Mouse (Mus musculus) kidney, embryonic 15.5 days (tissue): Measurements from ENCODE around the gene Col28a1. TPM values are rescaled to one million over a fixed set of nuclear protein-coding genes. Genes with fewer than 3 reads are reported as not detected.

ENCODE experiments used
- ATAC-seq: fragments of 200-750 bp; cut with Nextera tagmentation; replicated peaks from 2 replicates; pipeline ENCODE4 v1.8.0; 2017; ENCODE audit warnings: moderate TSS enrichment; ENCODE audit not compliant: low FRiP score
- H3K27ac ChIP-seq: fragments of 300-500 bp; sonication (generic); 2 replicates; pipeline ENCODE4 v1.5.1; 2015; ENCODE audit warnings: mild to moderate bottlenecking, inconsistent platforms
- H3K27me3 ChIP-seq: fragments of 300-500 bp; sonication (generic); 2 replicates; pipeline ENCODE4 v1.6.1; 2015; ENCODE audit warnings: inconsistent platforms
- H3K36me3 ChIP-seq: fragments of 300-500 bp; sonication (generic); 2 replicates; pipeline ENCODE4 v1.6.1; 2015; ENCODE audit warnings: inconsistent platforms
- H3K4me1 ChIP-seq: fragments of 300-500 bp; sonication (generic); 2 replicates; pipeline ENCODE4 v1.6.1; 2015; ENCODE audit warnings: inconsistent platforms
- H3K4me2 ChIP-seq: fragments of 300-500 bp; sonication (generic); 2 replicates; pipeline ENCODE4 v1.6.1; 2015; ENCODE audit warnings: moderate library complexity, mild to moderate bottlenecking, inconsistent platforms
- H3K4me3 ChIP-seq: fragments of 300-500 bp; sonication (generic); replicated peaks from 2 replicates; pipeline ENCODE4 v1.5.1; 2015; ENCODE audit warnings: mild to moderate bottlenecking, inconsistent platforms
- H3K9ac ChIP-seq: fragments of 300-500 bp; sonication (generic); 2 replicates; pipeline ENCODE4 v1.6.1; 2015; ENCODE audit warnings: mild to moderate bottlenecking, inconsistent platforms
- H3K9me3 ChIP-seq: fragments of 300-500 bp; sonication (generic); replicated peaks from 2 replicates; pipeline ENCODE4 v1.6.1; 2016; ENCODE audit warnings: inconsistent platforms
- WGBS: fragments of 180-500 bp; shearing (Covaris S2); methylation state at CpG from one replicate; pipeline ENCODE4 v1.1.7; 2015; ENCODE audit warnings: mixed read lengths; 5-methylcytosine and 5-hydroxymethylcytosine counted together
- polyA plus RNA-seq: library from polyadenylated mRNA; unstranded; fragments of >200 nt; fragmentation: Nextera tagmentation; extraction: Ambion mirVana; gene quantifications from 2 replicates; pipeline ENCODE4 v1.2.1, GENCODE M21; 2015

Gene Col28a1
- polyA plus RNA-seq, 1 experiment from 2014 or later, result 0.39 TPM

DNA sequence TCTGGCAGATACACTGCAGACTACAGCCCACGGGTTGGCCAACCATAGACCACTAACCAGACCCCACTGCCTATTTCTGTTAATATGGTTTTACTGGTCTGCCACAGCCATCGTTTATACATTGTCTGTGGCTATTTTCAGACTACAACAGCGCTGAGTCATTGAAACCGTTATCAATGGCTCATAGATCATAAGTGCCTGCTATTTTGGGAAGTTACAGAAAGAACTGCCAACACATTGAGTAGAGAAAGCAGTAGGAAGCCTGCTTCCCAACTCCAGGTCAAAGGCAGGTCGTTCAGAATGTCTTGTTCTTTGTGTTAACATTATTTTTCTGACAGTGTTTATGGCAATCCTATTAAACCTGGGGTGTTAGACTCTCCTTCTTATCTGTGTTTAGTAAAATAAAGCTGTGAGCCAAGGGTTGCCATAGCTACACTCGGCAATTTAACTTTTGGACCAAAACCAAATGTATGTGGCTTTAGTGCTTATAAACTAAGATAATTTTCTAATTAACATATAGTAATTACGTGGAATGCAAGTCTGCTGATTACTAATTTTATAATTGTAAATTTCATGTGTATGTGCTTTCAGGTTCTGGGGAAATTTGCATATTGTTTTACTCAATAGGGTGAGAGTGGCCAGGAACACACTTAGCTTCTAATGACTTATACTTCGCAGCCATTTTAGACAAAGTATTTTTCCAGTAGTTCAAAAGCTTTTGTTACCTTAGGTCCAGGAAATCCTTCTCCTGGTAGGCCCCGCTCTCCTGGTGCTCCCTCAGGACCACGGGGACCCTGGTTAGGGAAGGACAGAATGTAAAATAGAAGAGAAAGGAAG is 86.3 kb downstream of the Col28a1 start:
- H3K4me1 ChIP-seq, result no peaks in the 10 kb centered on the region
- no peak overlapping the region for H3K4me3 ChIP-seq
- H3K9me3 ChIP-seq, result no peaks in the 10 kb centered on the region
- no peak overlapping the region for H3K27ac ChIP-seq
- ATAC-seq, result no peak
- no peaks in the 10 kb centered on the region for H3K36me3 ChIP-seq
- no peak overlapping the region for H3K4me2 ChIP-seq
- H3K27me3 ChIP-seq, result no peaks in the 10 kb centered on the region
- 71% methylated on average over 10 of the region's 10 CpGs for WGBS
- no peak overlapping the region for H3K9ac ChIP-seq

DNA sequence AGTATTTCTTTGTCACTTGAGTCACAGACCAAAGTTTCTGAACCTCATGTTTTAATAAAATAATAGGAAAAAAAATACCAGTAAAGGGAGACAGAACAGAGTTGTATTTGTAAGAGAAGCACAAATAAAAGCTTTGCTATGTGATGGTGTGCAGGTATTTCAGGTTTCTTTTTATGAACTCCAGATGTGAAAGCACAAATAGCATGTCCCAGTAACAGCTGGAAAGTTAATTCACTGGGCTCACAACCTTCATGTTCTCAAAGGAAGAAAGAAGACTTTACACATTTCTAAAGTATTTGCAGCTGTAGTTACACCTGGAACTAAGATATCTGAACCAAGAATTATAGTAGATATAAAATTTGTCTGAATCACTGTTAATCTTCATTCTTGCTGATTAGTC is 91.2 kb downstream of the Col28a1 start:
- Histone ChIP-seq H3K9ac (no peak overlapping the region), H3K4me1 (no peaks in the 10 kb centered on the region), H3K27me3 (no peaks in the 10 kb centered on the region), H3K9me3 (no peaks in the 10 kb centered on the region), H3K36me3 (no peaks in the 10 kb centered on the region), H3K27ac (no peak overlapping the region), H3K4me2 (no peak overlapping the region), H3K4me3 (no peak overlapping the region)
- ATAC-seq, result no peak

GRCm38 (mm10) chr6:8095856-8096255 is 96.6 kb downstream of the Col28a1 start:
- Histone ChIP-seq H3K36me3 (no peaks in the 10 kb centered on the region), H3K4me2 (no peak overlapping the region), H3K27me3 (no peaks in the 10 kb centered on the region), H3K9ac (no peak overlapping the region), H3K9me3 (no peaks in the 10 kb centered on the region), H3K4me1 (0 out of 2 replicates have a peak, but pooled peaks cover 4% of the 10 kb centered on the region), H3K4me3 (no peak overlapping the region), H3K27ac (no peak overlapping the region)
- no peak for ATAC-seq
- WGBS, result 28% methylated on average over 3 of the region's 3 CpGs

- H3K4me1 ChIP-seq, result 0 out of 2 replicates have a peak, but pooled peaks cover 4% of the 10 kb centered on the region
- no peaks in the 10 kb centered on the region for H3K36me3 ChIP-seq
- H3K27ac ChIP-seq, result no peak overlapping the region
- WGBS, result 52% methylated on average over 8 of the region's 8 CpGs
- ATAC-seq, result no peak
- no peaks in the 10 kb centered on the region for H3K27me3 ChIP-seq
- no peak overlapping the region for H3K4me3 ChIP-seq
- H3K4me2 ChIP-seq, result no peak overlapping the region
- H3K9me3 ChIP-seq, result no peaks in the 10 kb centered on the region
- H3K9ac ChIP-seq, result no peak overlapping the region
These were observed 98.1 kb downstream of the Col28a1 start for GRCm38 (mm10) chr6:8094160-8094953.

- 0 out of 2 replicates have a peak, but pooled peaks cover 4% of the 10 kb centered on the region for H3K4me1 ChIP-seq
- no peaks in the 10 kb centered on the region for H3K27me3 ChIP-seq
- 85% methylated on average over 7 of the region's 7 CpGs for WGBS
- ATAC-seq, result no peak
- no peak overlapping the region for H3K9ac ChIP-seq
- H3K27ac ChIP-seq, result no peak overlapping the region
- H3K4me2 ChIP-seq, result no peak overlapping the region
- H3K9me3 ChIP-seq, result no peaks in the 10 kb centered on the region
- H3K36me3 ChIP-seq, result no peaks in the 10 kb centered on the region
- H3K4me3 ChIP-seq, result no peak overlapping the region
These were observed 98.9 kb downstream of the Col28a1 start for GRCm38 (mm10) chr6:8093556-8093955.

GRCm38 (mm10) chr6:8086847-8087246 is 105.6 kb downstream of the Col28a1 start:
- H3K4me3 ChIP-seq, result no peak overlapping the region
- H3K9me3 ChIP-seq, result no peaks in the 10 kb centered on the region
- no peaks in the 10 kb centered on the region for H3K36me3 ChIP-seq
- WGBS, result 55% methylated on average over 3 of the region's 3 CpGs
- H3K27ac ChIP-seq, result no peak overlapping the region
- H3K4me2 ChIP-seq, result no peak overlapping the region
- ATAC-seq, result no peak
- 0 out of 2 replicates have a peak, but pooled peaks cover 2% of the 10 kb centered on the region for H3K4me1 ChIP-seq
- no peaks in the 10 kb centered on the region; the same call in 1 of the 2 replicates for H3K27me3 ChIP-seq
- no peak overlapping the region for H3K9ac ChIP-seq

DNA sequence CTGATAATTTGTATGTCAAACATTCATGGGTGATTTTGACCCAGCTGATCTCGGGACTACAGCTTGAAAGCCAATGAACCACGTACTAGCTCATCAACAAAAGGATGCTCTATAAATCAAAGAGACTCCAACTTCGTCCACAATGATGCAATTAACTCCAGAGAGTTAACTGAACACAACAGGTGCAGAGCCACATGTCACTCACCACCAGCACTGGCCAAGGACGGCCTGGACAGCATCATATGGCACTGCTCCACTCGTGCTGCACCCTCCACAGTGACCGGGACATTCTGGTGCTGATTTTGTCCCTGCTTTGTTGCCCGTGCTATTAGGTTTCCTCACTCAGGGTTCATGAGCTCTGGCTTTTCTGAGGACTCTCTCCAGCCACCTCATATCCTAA is 107.6 kb downstream of the Col28a1 start:
- no peak overlapping the region for H3K4me3 ChIP-seq
- no peaks in the 10 kb centered on the region; the same call in 1 of the 2 replicates for H3K27me3 ChIP-seq
- H3K4me2 ChIP-seq, result no peak overlapping the region
- H3K9ac ChIP-seq, result no peak overlapping the region
- H3K36me3 ChIP-seq, result no peaks in the 10 kb centered on the region
- ATAC-seq, result no peak
- no peak overlapping the region for H3K27ac ChIP-seq
- no peaks in the 10 kb centered on the region for H3K9me3 ChIP-seq
- WGBS, result 59% methylated on average over 7 of the region's 7 CpGs
- 0 out of 2 replicates have a peak, but pooled peaks cover 2% of the 10 kb centered on the region for H3K4me1 ChIP-seq

- H3K4me3 ChIP-seq, result no peak overlapping the region
- ATAC-seq, result no peak
- 86% methylated on average over 2 of the region's 2 CpGs for WGBS
These were observed 109.2 kb downstream of the Col28a1 start for GRCm38 (mm10) chr6:8083196-8083595.

DNA sequence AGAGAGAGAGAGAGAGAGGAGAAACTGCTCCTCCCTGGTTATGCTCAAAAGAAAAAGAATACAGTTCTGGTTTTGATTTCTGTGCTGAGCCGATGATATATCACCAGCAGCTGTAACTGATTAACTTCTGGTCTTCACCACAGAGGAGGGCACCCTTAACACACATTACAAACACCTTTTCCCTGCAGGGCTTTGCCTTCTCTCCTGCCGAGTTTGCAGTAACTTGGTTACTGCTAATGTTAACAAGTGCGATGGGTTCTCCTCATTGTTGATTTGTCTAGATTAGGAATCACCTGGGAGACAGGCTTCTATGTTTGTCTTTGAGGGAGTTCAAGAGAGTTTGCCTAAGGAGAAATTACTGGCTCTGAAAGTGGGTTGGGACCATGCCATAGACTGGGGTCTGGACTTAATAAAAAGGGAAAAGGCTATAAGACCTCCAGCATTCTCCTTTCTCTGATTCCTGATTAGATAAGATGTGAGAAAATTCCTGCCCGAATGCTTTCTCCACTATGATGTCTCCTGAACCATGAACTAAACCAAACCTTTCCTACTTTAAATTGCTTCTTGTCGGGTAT is 114.8 kb downstream of the Col28a1 start:
- Histone ChIP-seq H3K9me3 (no peaks in the 10 kb centered on the region), H3K27me3 (no peaks in the 10 kb centered on the region), H3K36me3 (no peaks in the 10 kb centered on the region), H3K4me1 (no peaks in the 10 kb centered on the region), H3K4me2 (no peak overlapping the region), H3K27ac (no peak overlapping the region), H3K4me3 (no peak overlapping the region), H3K9ac (no peak overlapping the region)
- WGBS, result 52% methylated on average over 5 of the region's 5 CpGs
- ATAC-seq, result no peak

More at GRCm38 (mm10) chr6:8083196-8083595, 109.2 kb downstream of the Col28a1 start:
- H3K27ac ChIP-seq, result no peak overlapping the region
- no peaks in the 10 kb centered on the region for H3K36me3 ChIP-seq
- no peak overlapping the region for H3K4me2 ChIP-seq
- H3K4me1 ChIP-seq, result 0 out of 2 replicates have a peak, but pooled peaks cover 2% of the 10 kb centered on the region
- H3K9ac ChIP-seq, result no peak overlapping the region
- H3K9me3 ChIP-seq, result no peaks in the 10 kb centered on the region
- no peaks in the 10 kb centered on the region; the same call in 1 of the 2 replicates for H3K27me3 ChIP-seq

DNA sequence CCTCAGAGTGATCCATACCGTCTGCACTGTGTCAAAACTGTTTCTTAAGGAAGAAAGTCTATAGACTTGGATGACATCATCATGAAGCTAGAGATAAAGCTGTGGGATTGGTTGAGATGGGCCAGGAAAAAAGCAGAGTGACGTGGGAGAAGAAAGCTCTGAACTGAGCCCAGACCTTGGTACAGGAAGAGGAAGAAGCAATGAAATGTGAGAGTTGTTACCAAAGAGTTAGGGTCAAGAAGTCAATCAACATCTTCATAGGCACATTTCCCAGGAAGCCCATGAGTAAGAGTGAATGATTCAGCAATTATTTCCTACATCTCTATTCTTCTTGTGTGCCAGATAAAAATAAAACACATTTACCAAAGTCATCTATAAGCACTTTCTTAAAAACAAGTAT is 117.5 kb downstream of the Col28a1 start:
- 64% methylated on average over 2 of the region's 2 CpGs for WGBS
- no peak for ATAC-seq

GRCm38 (mm10) chr6:8068979-8069378 is 123.4 kb downstream of the Col28a1 start:
- no peak for ATAC-seq
- Histone ChIP-seq H3K4me1 (no peaks in the 10 kb centered on the region), H3K4me3 (no peak overlapping the region), H3K9me3 (no peaks in the 10 kb centered on the region), H3K27me3 (no peaks in the 10 kb centered on the region), H3K9ac (no peak overlapping the region), H3K4me2 (no peak overlapping the region), H3K36me3 (no peaks in the 10 kb centered on the region), H3K27ac (no peak overlapping the region)
- WGBS, result 92% methylated on average over 5 of the region's 5 CpGs

More for the DNA sequence above, 117.5 kb downstream of the Col28a1 start:
- Histone ChIP-seq H3K36me3 (no peaks in the 10 kb centered on the region), H3K27ac (no peak overlapping the region), H3K9me3 (no peaks in the 10 kb centered on the region), H3K4me1 (no peaks in the 10 kb centered on the region), H3K9ac (no peak overlapping the region), H3K4me3 (no peak overlapping the region), H3K4me2 (no peak overlapping the region), H3K27me3 (no peaks in the 10 kb centered on the region)

- WGBS, result 70% methylated on average over 2 of the region's 2 CpGs
- Histone ChIP-seq H3K4me2 (no peak overlapping the region), H3K4me1 (no peaks in the 10 kb centered on the region), H3K36me3 (no peaks in the 10 kb centered on the region), H3K27ac (no peak overlapping the region), H3K9ac (no peak overlapping the region), H3K27me3 (no peaks in the 10 kb centered on the region), H3K9me3 (no peaks in the 10 kb centered on the region), H3K4me3 (no peak overlapping the region)
- no peak for ATAC-seq
These were observed 124.0 kb downstream of the Col28a1 start for GRCm38 (mm10) chr6:8068394-8068793.
